Mouse (Mus musculus) adrenal gland, postnatal 14 days (tissue): Measurements from ENCODE around the gene Syne3. TPM values are rescaled to one million over a fixed set of nuclear protein-coding genes. Genes with fewer than 3 reads are reported as not detected.

ENCODE experiments used
- DNase-seq: peaks from one replicate; pipeline ENCODE4 v3.0.0; 2021; ENCODE audit warnings: mixed read lengths
- long read RNA-seq, 2 experiments: library from polyadenylated mRNA; stranded (forward); transcript quantifications; one replicate each; pipeline ENCODE4 v2.0.0; 2021
- total RNA-seq: library from RNA; stranded (reverse); gene quantifications from 2 replicates; pipeline ENCODE4 v1.2.3, GENCODE M21; 2021

Gene Syne3
- total RNA-seq, result 8.4 and 10.2 TPM in 2 replicates
- long read RNA-seq, experiment 1, partial matches to known transcripts, result 0 of 1 reads
- long read RNA-seq, experiment 1, other reads (novel, unspliced or antisense), result 1 of 1 reads
- long read RNA-seq, experiment 2, result 0 reads

DNA sequence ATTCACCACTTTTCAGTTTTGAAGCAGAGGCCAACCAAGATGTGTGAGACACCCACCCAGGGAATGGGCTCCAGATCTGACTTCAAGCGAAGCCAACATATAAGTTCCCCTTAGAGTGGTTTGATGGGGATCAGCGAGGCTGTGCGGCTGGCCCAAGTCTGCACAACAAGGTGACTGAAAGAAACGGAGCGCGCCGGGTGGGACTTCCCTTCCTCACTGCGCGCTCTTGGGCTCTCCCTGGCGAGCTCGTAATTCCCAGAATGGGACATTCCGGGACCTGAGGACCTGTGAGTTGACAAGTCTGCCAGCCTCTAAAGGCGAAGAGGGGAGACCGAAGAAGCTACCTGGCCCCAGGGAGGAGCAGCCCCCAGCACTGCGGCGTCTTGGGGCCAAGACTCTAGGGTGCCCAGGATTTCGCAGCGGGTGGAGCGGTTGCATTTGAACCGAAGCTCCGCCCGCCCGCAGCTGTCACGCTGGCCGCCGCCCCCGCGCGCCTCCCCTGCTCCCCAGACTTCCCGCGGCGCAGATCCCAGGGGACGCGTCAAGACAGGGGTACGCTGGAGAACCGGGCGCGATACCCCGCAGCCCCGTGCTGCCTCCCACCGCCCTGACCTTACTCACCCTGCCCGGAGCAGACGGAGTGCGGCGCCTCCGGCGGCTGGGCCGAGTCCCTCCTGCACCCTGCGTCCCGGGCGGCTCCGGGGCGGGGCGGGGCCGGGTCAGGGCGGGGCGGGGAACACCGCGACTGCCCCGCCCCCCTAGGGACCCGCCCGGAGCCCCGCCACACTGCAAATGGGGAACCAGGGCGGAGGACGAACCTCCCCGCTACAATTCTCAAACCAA lies at the start of gene Syne3:
Gene Syne3, minus strand, starts transcription at position 440 of the 843 bp plus-strand sequence.
- DNase-seq, result peak; percentile 89

DNA sequence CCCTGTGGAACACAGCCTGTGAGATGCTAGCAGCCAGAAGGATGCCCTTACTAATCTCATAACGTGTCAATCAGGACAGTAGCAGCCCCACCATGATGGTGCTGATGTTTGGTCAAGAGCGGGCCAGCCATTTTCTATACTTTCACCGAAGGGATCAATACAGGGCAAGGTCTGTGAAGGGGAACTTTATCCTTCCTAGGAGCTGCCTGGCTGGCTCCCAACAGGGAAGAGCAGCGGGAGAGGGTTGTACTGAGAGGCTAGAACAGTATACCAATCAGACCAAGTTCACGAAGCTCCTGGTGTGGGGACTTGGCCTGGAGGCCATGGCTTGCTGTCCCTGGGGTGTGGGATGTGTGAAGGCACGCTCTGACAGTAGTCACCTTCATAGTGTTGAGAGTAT lies 45.7 kb upstream of the Syne3 start:
- no peak for DNase-seq

DNA sequence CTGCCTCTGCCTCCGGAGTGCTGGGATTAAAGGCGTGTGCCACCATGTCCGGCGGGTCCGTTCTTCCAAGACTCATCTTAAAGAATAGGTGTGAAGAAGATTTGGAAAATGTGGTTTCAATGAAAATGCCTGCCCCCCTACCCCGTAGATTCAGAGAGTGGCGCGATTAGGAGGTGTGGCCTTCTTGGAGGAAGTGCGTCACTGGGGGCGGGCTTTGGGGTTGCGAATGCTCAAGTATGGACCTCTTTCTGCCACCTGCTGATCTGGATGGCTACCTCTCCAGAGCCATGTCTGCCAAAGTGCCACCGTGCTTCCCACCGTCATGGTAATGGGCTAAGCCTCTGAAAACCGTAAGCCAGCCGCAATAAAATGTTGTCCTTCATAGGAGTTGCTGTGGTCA lies 44.4 kb upstream of the Syne3 start:
- no peak for DNase-seq

DNA sequence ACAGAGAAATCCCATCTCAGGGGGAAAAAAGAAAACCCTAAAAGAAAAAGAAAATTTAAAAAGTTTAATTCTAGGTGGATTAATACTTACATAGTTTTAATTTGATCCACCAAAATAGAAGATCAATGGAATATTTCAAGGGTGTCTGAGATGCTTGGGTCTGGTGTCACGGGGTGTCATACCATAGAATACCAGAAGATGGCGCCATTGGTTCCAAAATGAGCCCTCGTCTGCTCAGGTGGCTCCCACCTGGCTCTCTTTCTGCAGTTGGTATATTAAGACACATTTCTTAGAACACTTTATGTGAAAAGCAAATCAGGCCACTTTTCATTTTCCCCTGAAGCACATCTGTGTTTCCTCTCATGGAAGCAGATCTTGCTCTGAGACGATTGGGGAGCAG lies 41.3 kb upstream of the Syne3 start:
- DNase-seq, result peak; percentile 70

DNA sequence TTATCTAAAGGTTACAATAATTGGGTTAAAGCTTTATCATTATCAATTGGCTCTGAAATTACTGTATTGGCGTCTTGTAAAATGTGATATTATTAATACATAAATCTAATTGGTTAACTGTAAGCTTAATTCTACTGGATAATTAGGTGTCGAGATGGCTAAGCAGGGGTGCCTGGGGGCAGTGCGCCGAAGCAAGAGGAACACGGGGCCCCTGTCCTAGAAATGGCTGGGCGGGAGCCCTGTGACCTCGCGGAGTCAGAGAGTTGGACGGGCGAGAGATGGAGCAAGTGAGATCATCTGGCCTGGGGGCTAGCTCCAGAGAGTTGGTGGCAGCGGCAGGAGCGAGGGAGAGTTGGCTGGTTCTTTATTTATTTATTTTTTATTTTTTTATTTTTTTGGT lies 40.2 kb upstream of the Syne3 start:
- no peak for DNase-seq

DNA sequence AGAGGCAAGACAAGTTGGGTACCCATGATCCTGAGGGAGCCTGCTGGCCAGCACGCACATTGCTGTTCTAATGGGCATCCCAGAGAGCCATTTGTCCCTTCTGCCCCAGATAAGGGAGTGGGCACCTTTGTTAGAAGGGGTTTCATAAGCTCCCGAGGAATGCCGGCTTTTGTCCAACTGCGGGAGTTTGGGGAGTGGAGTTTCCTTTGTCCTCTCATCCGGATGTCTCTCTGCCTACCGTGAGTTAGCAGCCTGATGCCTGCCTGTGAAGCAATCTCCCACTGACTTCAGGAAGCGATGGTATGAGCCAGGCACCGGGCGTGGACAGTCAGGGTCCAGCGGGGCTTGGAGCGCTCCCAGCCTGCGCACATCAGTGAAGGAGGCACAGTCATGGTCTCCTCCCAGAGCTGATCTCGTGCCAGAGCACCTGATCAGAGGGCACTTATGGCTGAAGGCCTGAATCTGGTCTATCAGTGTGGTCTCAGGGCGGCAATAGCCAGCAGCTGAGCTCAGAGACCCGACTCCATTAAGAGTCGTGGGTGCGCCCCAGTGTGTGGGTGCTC lies 38.8 kb upstream of the Syne3 start:
- no peak for DNase-seq

DNA sequence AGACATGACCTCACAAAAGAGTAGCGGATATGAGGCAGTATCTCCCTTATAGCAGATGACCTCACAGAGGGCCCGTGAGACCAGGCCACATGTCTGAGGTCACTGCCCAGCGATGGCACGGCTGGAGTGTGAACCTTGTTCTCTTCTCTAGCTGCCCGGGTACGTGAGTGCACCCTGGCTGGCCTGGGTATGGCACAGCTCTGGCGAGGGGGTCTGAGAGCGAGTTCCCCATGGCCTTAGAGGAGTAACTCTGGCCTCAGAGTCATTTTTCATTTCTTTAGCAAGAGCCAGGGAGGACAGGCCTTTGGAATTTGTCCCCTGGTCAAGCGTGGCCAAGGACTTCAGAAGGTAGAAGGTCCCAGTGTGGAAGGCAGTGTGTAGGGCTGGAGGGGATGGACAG lies 35.2 kb upstream of the Syne3 start:
- peak; percentile 47 for DNase-seq

DNA sequence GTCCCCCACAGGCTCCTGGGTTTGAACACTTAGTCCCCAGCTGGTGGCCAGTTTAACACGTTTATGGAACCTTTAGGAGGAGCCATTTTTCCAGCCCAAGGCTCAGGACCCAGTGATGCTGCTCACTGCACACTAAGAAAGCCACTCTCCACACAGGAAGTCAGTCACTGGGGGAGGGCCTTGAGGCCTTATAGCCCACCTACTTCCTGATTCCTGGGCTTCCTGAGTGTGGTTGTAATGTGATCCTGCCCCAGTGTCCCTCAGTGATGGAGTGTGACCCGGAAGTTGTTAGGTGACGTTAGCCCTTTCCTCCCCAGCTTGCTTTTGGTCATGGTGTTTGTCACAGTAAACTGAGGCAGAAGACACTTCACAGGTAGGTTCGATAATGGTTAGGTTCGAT lies 33.5 kb upstream of the Syne3 start:
- DNase-seq, result no peak

DNA sequence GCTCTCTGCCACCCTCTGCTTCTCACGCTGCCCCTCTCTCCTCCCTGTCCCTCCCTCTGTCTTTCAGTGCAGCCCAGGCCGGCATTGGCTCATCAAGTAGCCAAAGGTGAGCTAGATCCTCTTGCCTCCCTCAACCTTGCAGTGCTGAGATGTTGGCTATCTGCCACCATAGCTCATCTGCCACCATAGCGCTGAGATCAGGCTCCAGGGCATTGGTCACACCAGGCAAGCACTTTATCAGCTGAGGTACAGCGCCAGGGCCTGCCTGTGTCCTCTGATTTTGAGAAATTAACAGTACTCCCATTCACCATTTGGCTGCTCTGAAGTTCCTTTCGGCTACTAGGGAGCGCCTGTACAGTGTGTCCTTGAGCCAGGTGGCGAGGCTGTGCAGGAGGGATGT lies 31.3 kb upstream of the Syne3 start:
- DNase-seq, result no peak

DNA sequence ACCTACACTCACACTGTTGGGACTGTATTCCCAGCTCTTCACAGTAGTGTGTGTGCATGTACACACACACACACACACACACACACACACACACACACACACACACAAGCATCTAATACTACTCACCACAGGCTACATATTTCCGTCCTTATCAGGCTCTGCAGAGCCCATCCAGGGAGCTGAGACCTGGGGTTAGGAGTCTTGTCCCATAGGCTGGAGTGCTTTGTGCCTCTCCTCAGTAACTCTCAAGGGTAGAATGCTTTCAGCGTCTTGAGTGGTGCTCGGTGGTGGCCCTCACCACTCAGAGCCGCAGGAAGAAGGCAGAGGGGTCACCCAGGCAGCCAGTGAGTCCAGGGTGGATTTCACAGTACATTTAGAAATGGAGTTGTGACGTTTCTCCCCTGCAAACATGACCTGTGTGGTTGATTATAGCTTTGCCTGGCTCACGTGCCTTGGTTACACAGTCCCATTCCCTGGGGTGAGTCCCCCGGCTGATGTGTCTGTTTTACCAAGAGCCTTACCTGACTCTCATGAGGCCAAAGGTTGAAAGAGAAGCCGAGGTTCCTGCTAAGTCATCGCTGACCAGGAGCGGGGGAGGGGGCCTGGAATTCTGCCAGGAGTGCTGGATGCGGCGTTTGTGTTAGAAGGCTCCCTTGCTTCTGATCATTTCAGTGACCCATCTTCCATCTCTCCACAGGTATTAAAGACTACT lies 30.1 kb upstream of the Syne3 start:
- peak; percentile 71 for DNase-seq

DNA sequence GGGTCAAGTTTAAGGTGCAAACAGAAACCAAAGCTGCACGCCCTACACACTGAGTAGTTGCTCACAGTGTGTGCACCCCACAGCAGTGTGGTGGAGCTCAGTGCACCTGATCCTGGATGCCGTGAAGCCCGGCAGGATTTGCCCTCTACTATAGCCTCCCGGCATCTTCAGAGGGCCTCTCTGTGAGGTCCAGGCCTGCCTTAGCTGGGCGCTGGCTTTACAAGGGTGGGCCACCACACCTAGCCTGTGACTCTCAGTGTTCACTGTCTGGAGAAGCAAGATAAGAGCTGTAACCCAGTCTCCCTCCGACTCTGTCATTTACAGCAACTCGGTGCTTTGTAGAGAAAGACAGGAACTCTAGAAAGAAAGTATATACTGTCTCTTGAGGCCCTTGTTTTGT lies 29.3 kb upstream of the Syne3 start:
- DNase-seq, result no peak

DNA sequence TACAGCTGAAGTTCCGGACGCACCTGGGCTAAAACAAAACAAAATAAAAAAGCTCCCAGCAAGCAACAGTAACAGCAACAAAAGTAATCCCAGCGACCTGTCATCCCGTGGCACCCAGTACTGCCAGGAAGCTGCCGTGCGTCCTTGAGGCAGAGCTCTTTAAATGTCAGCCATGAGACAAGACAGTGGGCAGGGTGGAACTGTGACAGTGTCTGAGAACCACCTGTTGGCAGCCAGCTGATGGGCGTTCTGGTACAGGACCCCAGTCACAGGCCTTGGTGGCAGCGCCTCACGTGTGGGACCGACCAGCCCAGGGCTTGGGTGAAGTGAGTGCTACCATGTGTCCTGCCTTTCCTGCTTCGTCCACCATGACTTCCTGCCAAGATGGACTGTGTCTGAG lies 28.6 kb upstream of the Syne3 start:
- peak; percentile 69 for DNase-seq

DNA sequence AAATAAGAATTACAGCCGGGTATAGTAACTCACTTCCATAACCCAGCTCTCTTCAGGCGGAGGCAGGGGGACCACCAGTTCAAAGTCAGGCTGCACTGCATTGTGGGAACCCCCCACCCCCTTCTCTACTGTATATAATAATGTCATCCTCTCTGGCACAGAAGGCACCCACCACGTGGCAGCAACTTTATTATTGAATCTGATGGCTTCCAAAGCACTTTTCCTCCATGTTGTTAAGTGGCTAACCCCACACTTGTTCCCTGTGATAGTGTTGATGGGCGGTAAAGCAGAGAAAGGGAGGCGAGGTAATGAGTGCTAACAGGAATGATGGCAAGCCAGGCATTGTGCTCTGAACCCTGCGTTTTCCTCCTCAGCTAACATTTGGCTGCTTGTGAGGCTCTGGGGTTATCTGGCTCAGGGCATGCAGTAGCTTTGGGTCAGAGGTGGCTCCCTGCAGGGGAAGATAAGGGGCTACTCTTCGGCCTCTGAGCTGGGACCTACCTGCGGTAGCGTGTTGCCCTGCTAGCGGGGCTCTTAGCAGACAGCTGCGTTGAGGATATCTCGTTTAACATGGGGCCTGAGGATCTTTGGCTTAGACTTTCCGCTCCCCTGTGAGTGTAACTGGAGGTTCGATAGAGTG lies 24.6 kb upstream of the Syne3 start:
- no peak for DNase-seq

DNA sequence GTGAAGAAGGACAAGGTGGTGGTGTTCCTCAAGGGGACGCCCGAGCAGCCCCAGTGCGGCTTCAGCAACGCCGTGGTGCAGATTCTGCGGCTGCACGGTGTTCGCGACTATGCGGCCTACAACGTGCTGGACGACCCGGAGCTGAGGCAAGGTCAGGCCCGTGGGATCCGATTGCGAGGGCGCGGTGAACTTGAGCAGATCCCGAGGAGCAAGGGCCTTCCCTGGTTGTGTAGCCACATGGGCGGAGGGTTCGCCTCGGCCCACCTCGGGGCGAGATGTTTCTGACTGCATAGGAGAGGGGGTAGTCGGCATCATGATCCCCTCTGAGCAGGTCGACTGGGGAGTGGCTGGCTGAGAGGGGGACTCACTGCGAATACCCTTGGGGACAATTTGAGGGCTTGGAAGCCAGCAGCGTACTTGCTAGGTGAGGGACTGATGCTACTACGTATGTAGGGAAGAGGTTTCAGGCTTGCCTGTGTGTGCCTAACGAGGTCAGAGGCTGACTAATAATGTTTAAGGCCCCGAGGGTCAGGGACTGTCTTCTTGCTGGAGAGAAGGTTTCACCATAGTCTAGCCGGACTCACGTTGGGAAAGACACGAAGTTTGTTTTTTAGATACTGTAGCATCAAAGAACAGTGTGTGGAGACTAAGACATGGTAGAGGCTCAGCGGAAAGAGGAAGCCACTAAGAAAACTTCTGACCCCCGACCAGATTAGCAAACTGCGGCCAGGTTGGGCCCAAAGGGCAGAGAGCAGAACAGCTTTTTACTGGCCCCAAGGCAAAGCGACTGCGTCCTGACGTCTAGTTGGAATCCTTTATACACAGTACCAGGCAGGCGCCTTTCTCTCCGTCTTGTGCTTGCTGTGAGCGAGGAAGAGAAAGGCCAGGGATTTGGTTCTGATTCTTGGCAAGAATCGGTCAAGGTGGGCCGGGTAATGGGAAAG lies 23.5 kb upstream of the Syne3 start:
- peak; percentile 68 for DNase-seq

DNA sequence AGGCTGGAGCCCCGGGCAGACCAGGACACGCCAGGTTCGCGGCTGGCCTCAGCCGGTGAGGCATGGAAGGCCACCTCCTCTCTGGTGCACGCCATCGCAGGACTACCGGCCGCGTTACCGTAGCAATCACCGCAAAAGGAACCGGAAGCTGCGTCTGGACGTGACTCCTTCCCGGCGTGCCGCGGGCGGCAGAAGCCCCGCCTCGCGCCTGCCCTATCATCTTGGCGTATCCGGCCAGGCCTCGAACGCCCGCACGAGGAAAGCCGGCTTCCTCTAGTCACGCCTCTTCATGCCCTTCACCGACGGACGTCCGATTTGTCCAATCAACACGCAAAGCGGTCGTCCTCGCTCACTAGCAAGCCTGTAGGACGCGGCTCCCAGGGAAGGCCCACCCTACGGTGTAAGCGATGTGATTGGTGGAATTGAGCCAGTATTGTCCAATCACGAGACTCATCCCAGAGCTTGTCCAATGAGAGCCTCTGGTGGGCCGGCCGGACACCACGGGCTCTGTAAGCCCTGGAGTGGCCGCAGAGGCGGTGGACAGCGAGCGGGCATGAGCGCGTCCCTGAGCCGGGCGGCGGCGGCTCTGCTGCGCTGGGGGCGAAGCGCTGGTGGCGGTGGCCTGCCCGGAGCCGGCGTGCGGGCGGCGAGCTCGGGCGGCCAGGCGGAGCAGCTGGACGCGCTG lies 22.7 kb upstream of the Syne3 start, which contains the start of gene Glrx5:
Gene Glrx5, plus strand, starts transcription at position 542 of the 685 bp plus-strand sequence.
- DNase-seq, result peak; percentile 99

DNA sequence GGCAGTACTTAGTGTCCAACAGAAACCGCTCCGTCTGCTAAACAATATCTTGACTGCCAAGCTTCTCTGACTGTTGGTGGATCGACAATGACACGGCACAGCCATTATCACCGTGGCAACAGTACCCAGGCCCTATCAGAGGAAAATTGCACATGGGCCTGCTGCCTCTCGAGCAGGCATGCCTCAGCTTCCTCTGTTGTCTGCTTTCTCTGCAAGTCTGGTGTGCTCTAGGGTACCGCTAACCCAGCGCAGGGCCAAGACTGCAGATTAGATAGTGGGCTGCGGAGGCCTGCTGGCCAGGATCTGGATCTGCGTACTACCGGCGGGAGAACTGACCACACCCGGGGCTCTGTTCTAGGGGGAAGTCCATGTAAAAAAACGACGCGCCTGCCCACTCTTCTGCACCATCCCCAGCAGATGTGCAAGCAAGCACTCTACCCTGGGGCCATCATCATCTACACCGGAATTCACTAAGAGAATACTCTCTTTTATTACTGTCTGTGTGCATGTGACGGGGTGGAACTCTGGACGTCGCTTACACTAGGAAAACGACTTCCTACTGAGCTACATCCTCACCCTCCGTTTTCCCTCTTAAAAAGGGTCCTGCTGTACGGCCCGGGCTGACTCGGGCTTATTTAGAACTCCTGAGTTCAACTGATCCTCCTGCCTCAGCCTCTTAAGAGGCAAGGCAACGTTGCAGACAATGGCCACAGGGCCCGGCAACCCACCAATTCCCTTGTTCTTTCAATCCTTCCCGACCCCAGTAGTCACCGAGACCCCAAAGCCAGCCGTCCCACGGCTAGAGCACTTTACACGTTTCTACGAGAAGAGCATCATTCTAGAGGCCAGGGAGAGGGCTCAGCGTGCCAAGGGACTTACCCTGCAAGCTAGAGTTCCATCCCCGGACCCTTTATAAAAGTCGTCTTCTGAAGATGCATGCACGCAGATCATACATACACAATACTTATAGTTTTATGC lies 21.8 kb upstream of the Syne3 start:
- DNase-seq, result no peak

DNA sequence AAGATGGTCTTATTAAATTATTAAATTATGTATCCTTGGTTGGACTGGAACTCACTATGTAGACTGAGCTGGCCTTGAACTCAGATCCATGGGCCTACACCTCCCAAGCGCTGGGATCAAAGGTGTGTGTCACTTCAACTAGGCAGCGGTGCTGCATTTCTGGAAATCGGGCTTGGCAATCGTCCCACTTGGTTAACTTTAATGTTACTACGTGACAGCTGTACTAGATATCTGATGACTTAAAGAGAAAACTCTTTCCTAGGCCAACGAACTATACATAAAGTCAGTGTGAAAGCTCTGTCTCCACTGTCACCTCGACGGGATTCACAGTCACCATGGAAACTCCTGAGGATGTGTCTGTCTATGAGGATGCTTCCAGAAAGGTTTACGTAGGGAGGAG lies 20.3 kb upstream of the Syne3 start:
- no peak for DNase-seq

DNA sequence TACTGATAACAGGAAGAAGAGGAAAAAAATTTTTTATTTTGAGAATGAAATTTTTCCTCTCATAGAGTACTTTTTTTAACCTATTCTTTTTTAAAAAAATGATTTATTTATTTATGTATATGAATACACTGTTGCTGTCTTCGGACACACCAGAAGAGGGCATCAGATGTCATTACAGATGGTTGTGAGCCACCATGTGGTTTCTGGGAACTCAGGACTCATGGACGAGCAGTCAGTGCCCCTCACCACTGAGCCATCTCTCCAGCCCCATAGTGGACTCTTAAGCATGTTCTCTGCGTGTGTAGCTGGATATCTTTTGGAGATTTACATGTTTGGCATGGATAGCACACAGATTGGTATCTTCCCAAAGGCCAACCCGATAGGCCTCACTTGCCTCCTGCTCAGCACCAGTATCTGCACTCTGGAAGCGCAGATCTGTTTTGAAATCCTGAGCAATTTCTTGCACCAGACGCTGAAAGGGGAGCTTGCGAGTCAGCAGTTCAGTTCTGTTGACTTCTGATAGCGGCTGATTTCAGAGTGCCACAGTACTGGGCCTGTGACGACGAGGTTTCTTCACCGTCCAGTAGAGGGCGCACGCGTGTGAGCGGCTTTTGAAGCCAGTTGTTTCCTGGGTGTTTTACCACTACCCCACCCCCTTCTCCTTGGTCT lies 17.8 kb upstream of the Syne3 start:
- peak; percentile 93 for DNase-seq
